Mouse (Mus musculus) spleen, adult 2 months (tissue): Measurements from ENCODE around the gene Ermap. TPM values are rescaled to one million over a fixed set of nuclear protein-coding genes. Genes with fewer than 3 reads are reported as not detected.
A peak's percentile ranks its signal among the peaks of the same experiment; 100 is the strongest.

ENCODE experiments used
- DNase-seq, 2 experiments: peaks; one replicate each; pipeline versions ENCODE4 v3.0.0 to v3.0.0-alpha.2; 2012 to 2021; ENCODE audit warnings: low spot score in 2 of 2, low read depth in 1 of 2
- H3K27ac ChIP-seq: fragments of 200-500 bp; 2 replicates; pipeline ENCODE4 v1.5.1; 2012; ENCODE audit warnings: low read length, inconsistent platforms; ENCODE audit not compliant: insufficient read depth
- H3K27me3 ChIP-seq: fragments of 200-500 bp; 2 replicates; pipeline ENCODE4 v1.6.1; 2012; ENCODE audit warnings: mild to moderate bottlenecking, moderate library complexity, low read length, inconsistent platforms; ENCODE audit not compliant: control insufficient read depth, insufficient read depth
- H3K36me3 ChIP-seq: fragments of 200-500 bp; 2 replicates; pipeline ENCODE4 v1.6.1; 2012; ENCODE audit warnings: mild to moderate bottlenecking, low read length, inconsistent platforms; ENCODE audit not compliant: control insufficient read depth, insufficient read depth
- H3K4me1 ChIP-seq: fragments of 200-500 bp; 2 replicates; pipeline ENCODE4 v1.6.1; 2011; ENCODE audit warnings: inconsistent platforms; ENCODE audit not compliant: control insufficient read depth, insufficient read depth, insufficient read length
- H3K4me3 ChIP-seq: fragments of 200-500 bp; 2 replicates; pipeline ENCODE4 v1.5.1; 2011; ENCODE audit warnings: mild to moderate bottlenecking, inconsistent platforms; ENCODE audit not compliant: insufficient read depth, insufficient read length; ENCODE audit errors: extremely low read depth
- CTCF ChIP-seq: fragments of 200-500 bp; IDR thresholded peaks from 2 replicates; pipeline ENCODE4 v1.5.1; 2011; ENCODE audit warnings: mild to moderate bottlenecking, inconsistent platforms; ENCODE audit not compliant: insufficient read depth, insufficient read length, insufficient replicate concordance; ENCODE audit errors: extremely low read depth
- POLR2A ChIP-seq: fragments of 200-500 bp; IDR thresholded peaks from 2 replicates; pipeline ENCODE4 v1.6.1; 2011; ENCODE audit warnings: low read depth, low read length, inconsistent platforms
- WGBS: fragments of 180-500 bp; shearing (Covaris S2); methylation state at CpG from one replicate; pipeline ENCODE4 v1.1.7; 2018; 5-methylcytosine and 5-hydroxymethylcytosine counted together
- polyA plus RNA-seq: library from polyadenylated mRNA; depleted of rRNA; stranded (reverse); fragments of >200 nt; gene quantifications from 2 replicates; pipeline ENCODE4 v1.2.3, GENCODE M21; 2012; rRNA removed

Ermap gene
- polyA plus RNA-seq, 1 experiment: 53.8 TPM

DNA sequence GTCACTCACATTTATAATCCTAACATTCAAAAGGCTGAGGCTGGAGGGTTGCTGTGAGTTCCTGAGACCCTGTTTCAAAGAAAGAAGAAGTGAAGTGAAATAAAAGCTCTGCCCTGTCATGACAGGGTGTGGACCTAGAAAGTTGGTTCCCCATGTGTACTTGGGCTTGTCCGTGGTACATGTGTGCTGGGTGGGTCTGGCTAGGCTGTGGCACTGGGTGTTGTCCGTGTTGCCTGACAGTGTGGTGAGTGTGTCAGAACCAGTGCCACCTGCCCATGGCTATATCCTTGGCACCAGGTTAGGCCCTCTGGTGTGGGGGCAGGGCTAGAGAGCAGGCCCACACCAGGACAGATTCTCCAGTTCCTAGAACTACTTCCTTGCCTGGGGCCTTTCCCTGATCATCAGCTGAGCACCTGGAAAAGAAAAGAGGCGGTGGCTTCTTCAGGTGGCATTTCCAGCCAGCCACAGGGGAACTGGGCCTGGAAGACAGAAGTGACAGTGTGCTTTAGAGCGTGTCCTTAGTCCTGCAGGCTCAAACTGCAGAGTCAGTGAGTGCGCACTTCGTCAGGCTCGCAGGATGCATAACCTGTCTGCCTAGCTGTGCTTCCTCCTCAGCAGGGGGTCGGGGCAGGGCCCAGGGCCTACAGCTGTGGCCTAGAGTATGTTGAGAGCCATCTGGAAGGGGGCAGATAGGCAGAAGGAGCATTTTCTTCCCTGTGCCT lies 58.5 kb downstream of the Ermap start:
- Histone ChIP-seq H3K27me3 (no peaks in the 10 kb centered on the region), H3K4me1 (peaks cover 33% of the 10 kb centered on the region; the same call in 1 of the 2 replicates), H3K36me3 (peaks cover 40% of the 10 kb centered on the region), H3K27ac (peak overlapping the region; percentile 80), H3K4me3 (no peak overlapping the region)
- peak in 1 of 2 experiments; percentile 33 for DNase-seq
- WGBS: 39% methylated on average over 8 of the region's 8 CpGs
- TF ChIP-seq POLR2A (no peak), CTCF (no peak)

DNA sequence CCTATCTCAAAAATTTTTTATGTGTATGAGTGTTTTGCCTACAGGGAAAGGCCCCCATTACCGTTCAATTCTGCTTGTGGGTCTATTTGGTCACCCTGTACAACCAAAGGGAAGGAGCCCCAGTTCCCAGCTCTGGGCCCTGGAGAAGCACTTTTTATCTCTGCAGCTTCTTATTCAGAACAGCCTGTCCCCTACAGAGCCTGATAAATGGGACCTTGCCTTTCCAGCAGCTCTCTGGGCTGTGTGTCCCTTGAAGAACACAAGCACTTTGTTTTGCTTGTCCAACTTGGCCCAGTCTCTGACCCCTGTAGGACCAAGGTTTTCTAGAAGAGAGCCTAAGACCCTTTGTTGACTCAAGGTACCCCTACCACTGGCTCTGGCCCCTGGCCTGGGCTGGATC lies 60.7 kb downstream of the Ermap start:
- WGBS: 75% methylated on average over 1 of the region's 1 CpGs
- no peak overlapping the region for H3K4me3 ChIP-seq
- no peaks in the 10 kb centered on the region for H3K27me3 ChIP-seq
- no peak overlapping the region for H3K27ac ChIP-seq
- TF ChIP-seq POLR2A (no peak), CTCF (no peak)
- peaks cover 50% of the 10 kb centered on the region for H3K4me1 ChIP-seq
- DNase-seq: no peak
- peaks cover 20% of the 10 kb centered on the region for H3K36me3 ChIP-seq

DNA sequence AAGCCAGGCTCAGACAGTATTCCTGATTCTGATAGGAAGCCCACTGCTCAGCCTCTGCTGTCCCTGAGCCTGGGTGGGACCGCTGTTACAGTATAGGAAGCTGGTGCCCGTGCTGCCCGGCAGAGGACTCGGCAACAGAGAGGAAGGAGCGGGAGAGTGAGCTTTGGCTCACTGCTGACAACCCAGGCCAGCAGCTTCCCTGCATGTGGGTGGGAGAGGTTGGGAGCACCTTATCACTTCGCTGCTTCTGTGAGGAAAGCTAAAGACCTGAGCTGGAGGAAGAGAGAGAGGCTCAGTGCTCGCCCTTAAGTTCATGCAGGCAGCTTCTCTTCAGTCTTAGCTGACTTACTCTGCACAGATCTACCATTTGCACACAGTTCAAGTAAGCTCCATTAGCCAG lies 61.3 kb downstream of the Ermap start:
- peaks cover 16% of the 10 kb centered on the region for H3K36me3 ChIP-seq

DNA sequence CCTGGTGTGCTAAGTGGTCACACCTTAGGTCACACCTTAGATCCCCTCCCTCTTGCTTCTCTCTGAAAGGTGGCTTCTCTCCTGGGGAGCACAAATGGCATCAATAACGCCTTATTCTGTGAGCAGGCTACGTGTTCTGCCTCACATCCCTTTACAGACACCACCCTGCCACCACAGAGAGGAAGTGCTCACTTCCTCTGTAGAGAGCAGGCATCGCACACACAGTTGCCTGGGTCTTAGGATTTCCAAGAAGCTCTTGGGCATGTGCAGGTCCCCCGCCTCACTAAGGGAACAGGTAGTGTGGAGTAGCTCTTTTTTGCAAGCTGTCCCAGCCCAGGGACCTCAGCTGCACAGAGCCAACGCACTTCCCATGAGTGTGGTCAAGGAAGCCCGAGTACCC lies 62.6 kb downstream of the Ermap start:
- Histone ChIP-seq H3K4me3 (no peak overlapping the region), H3K4me1 (peaks cover 50% of the 10 kb centered on the region), H3K36me3 (peaks cover 3% of the 10 kb centered on the region), H3K27ac (peak overlapping the region; percentile 96), H3K27me3 (no peaks in the 10 kb centered on the region)
- TF ChIP-seq CTCF (no peak), POLR2A (no peak; the same call in 1 of the 2 replicates)
- DNase-seq: peak; percentile 73 to 75
- 10% methylated on average over 6 of the region's 6 CpGs for WGBS

More for the DNA sequence above, 61.3 kb downstream of the Ermap start:
- DNase-seq: no peak
- TF ChIP-seq POLR2A (no peak), CTCF (no peak)
- H3K4me3 ChIP-seq: no peak overlapping the region
- peaks cover 50% of the 10 kb centered on the region for H3K4me1 ChIP-seq
- 70% methylated on average over 7 of the region's 7 CpGs for WGBS
- no peak overlapping the region for H3K27ac ChIP-seq
- H3K27me3 ChIP-seq: no peaks in the 10 kb centered on the region

DNA sequence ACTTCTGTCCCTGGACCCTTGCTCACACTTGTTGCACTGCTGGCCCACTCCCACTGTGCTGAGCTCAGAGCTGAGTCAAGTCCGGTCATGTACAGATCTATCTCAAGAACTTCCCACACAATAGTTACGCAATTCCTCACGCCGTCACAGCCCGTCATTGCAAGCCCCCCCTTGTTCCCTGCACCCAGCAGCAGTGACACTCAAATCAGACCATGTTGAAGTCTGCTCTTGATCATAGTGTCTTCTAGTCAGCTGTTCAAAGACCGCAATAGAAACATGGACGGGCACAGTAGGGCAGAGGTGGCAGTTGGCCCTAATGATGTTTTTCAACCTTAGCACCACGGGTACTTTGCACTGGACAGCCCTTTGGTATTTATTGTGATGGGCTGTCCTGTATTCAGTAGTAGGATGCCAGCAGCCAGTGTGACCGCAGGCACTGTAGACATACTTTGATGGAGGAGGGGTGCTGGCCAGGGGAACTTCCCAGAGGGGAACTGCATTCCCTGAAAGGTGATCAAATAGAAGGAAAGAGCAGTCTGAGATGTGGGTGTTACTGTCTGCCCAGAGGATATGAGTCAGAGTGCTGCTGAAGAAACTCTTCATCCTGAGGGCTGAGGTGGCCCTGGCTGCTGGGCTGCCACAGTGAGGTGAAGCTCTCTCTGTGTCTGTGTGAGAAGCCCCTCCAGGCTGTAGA lies 64.1 kb downstream of the Ermap start:
- no peaks in the 10 kb centered on the region for H3K27me3 ChIP-seq
- H3K4me3 ChIP-seq: no peak overlapping the region
- peak overlapping the region; percentile 96 for H3K27ac ChIP-seq
- 69% methylated on average over 9 of the region's 9 CpGs for WGBS
- no peak for DNase-seq
- peaks cover 9% of the 10 kb centered on the region for H3K36me3 ChIP-seq
- TF ChIP-seq CTCF (no peak), POLR2A (no peak)
- H3K4me1 ChIP-seq: peaks cover 36% of the 10 kb centered on the region

Other genes with a start within 250 kb of the Ermap start
- gene Lao1, start 228.4 kb downstream of the Ermap start, polyA plus RNA-seq: not detected in 2 replicates
- gene Slc2a1, start 81.3 kb downstream of the Ermap start, polyA plus RNA-seq: 47.7 and 68.9 TPM in 2 replicates
- 10.2 and 10.4 TPM in 2 replicates for gene Zfp691, start 15.8 kb downstream of the Ermap start, polyA plus RNA-seq
- 23.0 and 24.8 TPM in 2 replicates for gene Svbp, start 5.3 kb upstream of the Ermap start, polyA plus RNA-seq
- gene Tmem269, start 28.2 kb upstream of the Ermap start, polyA plus RNA-seq: 0.06 and 0.07 TPM in 2 replicates
- gene AU022252, start 42.7 kb upstream of the Ermap start, polyA plus RNA-seq: 2.3 and 2.7 TPM in 2 replicates
- 5.9 and 8.1 TPM in 2 replicates for gene P3h1, start 42.9 kb upstream of the Ermap start, polyA plus RNA-seq
- not detected in 2 replicates for gene Cldn19, start 65.4 kb upstream of the Ermap start, polyA plus RNA-seq
- gene Ybx1, start 104.6 kb upstream of the Ermap start, polyA plus RNA-seq: 79.1 and 103 TPM in 2 replicates
- 5.2 and 6.0 TPM in 2 replicates for gene Ppih, start 130.5 kb upstream of the Ermap start, polyA plus RNA-seq
- 0.20 and 0.23 TPM in 2 replicates for gene Ccdc30, start 225.5 kb upstream of the Ermap start, polyA plus RNA-seq
- gene Ppcs, start 232.4 kb upstream of the Ermap start, polyA plus RNA-seq: 11.7 and 12.8 TPM in 2 replicates
- 0.21 and 0.42 TPM in 2 replicates for gene Zmynd12, start 232.8 kb upstream of the Ermap start, polyA plus RNA-seq